Mouse (Mus musculus): ENCODE results near the gene Ckap4. TPM values are rescaled to one million over a fixed set of nuclear protein-coding genes. Genes with fewer than 3 reads are reported as not detected.

Ckap4 gene
- polyA plus RNA-seq, 1 experiment: 58.8 TPM

- H3K27me3 ChIP-seq (ENCODE audit: control insufficient read depth, insufficient read depth, insufficient read length): no peaks in the 10 kb centered on the region
- H3ac ChIP-seq (ENCODE audit: control insufficient read depth, insufficient read length): no peak overlapping the region
- no peak for TF ChIP-seq POLR2A (IDR thresholded peaks at IDR 0.05; ENCODE audit: insufficient read length, low read depth)
- TF ChIP-seq TCF12 (IDR thresholded peaks at IDR 0.05; ENCODE audit: insufficient read depth, poor library complexity, severe bottlenecking): no peak
- TF ChIP-seq MYOD1 (IDR thresholded peaks at IDR 0.05; ENCODE audit: control insufficient read depth in 1 of 3, insufficient read length in 2 of 3, low read depth in 2 of 3): no peak
- no peak for TF ChIP-seq MAX (IDR thresholded peaks at IDR 0.05; ENCODE audit: low read depth)
- TF ChIP-seq CEBPB (IDR thresholded peaks at IDR 0.05; ENCODE audit: insufficient read depth, poor library complexity, severe bottlenecking): no peak
- TF ChIP-seq SRF (IDR thresholded peaks at IDR 0.05; ENCODE audit: control insufficient read depth, insufficient read length, low read depth): no peak
- TF ChIP-seq MYOG (IDR thresholded peaks at IDR 0.05; ENCODE audit: control insufficient read depth in 1 of 3, insufficient read depth in 1 of 3, insufficient read length in 2 of 3, low read depth in 2 of 3): no peak
- H3K4me3 ChIP-seq: no peak overlapping the region
- no peaks in the 10 kb centered on the region for H3K36me3 ChIP-seq (ENCODE audit: control insufficient read depth, insufficient read depth)
- H3K79me2 ChIP-seq (ENCODE audit: control insufficient read depth, insufficient read depth): no peaks in the 10 kb centered on the region
- no peak overlapping the region for H3K4me2 ChIP-seq (ENCODE audit: low read depth)
Measured at GRCm38 (mm10) chr10:84552477-84552876, 18.6 kb upstream of the Ckap4 start.

DNA sequence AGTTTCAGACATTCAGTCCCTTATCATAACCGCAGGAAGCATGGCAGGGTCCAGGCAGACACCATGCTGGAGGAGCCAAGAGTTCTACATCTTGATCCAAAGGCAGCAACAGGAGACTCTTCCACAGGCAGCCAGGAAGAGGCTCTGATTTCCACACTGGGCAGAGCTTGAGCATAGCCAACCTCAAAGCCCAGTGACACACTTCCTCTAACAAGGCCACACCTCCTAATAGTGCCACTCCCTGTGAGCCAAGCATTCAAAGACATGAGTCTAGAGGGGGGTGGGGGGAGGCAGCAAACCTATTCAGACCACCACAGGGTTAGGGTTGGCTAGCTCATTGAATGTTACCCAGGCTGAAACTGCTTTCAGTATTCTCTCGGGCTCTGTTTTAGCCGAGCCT lies 18.0 kb upstream of the Ckap4 start:
- Histone ChIP-seq H3K79me2 (ENCODE audit: control insufficient read depth, insufficient read depth) (no peaks in the 10 kb centered on the region), H3K36me3 (ENCODE audit: control insufficient read depth, insufficient read depth) (no peaks in the 10 kb centered on the region), H3K4me2 (ENCODE audit: low read depth) (no peak overlapping the region), H3ac (ENCODE audit: control insufficient read depth, insufficient read length) (no peak overlapping the region), H3K27me3 (ENCODE audit: control insufficient read depth, insufficient read depth, insufficient read length) (no peaks in the 10 kb centered on the region), H3K4me3 (no peak overlapping the region)
- TF ChIP-seq MYOG (IDR thresholded peaks at IDR 0.05; ENCODE audit: control insufficient read depth in 1 of 3, insufficient read depth in 1 of 3, insufficient read length in 2 of 3, low read depth in 2 of 3) (no peak), MAX (IDR thresholded peaks at IDR 0.05; ENCODE audit: low read depth) (no peak), TCF12 (IDR thresholded peaks at IDR 0.05; ENCODE audit: insufficient read depth, poor library complexity, severe bottlenecking) (no peak), E2F4 (IDR thresholded peaks at IDR 0.05; ENCODE audit: insufficient read depth) (no peak), CEBPB (IDR thresholded peaks at IDR 0.05; ENCODE audit: insufficient read depth, poor library complexity, severe bottlenecking) (no peak), SRF (IDR thresholded peaks at IDR 0.05; ENCODE audit: control insufficient read depth, insufficient read length, low read depth) (no peak), POLR2AphosphoS2 (IDR thresholded peaks at IDR 0.05; ENCODE audit: insufficient read length, low read depth) (no peak), POLR2A (IDR thresholded peaks at IDR 0.05; ENCODE audit: insufficient read length, low read depth) (no peak), REST (IDR thresholded peaks at IDR 0.05; ENCODE audit: insufficient read depth, insufficient read length) (no peak), MYOD1 (IDR thresholded peaks at IDR 0.05; ENCODE audit: control insufficient read depth in 1 of 3, insufficient read length in 2 of 3, low read depth in 2 of 3) (no peak), TCF3 (IDR thresholded peaks at IDR 0.05; ENCODE audit: insufficient read length, low read depth) (no peak), USF1 (IDR thresholded peaks at IDR 0.05; ENCODE audit: low read depth) (no peak)

DNA sequence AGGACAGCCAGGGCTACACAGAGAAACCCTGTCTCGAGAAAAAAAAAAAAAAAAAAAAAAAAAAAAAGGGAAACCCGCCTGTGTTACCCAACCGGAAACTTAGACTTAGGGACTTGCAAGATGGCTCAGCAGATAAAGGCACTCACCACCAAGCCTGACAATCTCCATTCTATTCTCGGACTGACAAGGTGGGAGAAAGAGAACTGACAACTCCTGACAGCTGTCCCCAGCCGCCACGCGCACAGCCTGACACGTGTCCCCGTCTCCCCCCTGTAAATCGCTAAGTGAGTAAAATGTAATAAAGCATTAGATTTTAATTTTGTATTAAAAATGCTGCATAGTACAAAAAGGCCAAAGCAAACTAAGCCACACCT lies 16.0 kb upstream of the Ckap4 start:
- TF ChIP-seq TCF12 (IDR thresholded peaks at IDR 0.05; ENCODE audit: insufficient read depth, poor library complexity, severe bottlenecking) (no peak), MYOD1 (IDR thresholded peaks at IDR 0.05; ENCODE audit: control insufficient read depth in 1 of 3, insufficient read length in 2 of 3, low read depth in 2 of 3) (peak in 2 of 3 experiments; percentile 11 to 69)
- Histone ChIP-seq H3ac (ENCODE audit: control insufficient read depth, insufficient read length) (no peak overlapping the region), H3K79me2 (ENCODE audit: control insufficient read depth, insufficient read depth) (no peaks in the 10 kb centered on the region), H3K4me3 (no peak overlapping the region), H3K27me3 (ENCODE audit: control insufficient read depth, insufficient read depth, insufficient read length) (no peaks in the 10 kb centered on the region), H3K36me3 (ENCODE audit: control insufficient read depth, insufficient read depth) (no peaks in the 10 kb centered on the region), H3K4me2 (ENCODE audit: low read depth) (no peak overlapping the region)

GRCm38 (mm10) chr10:84549146-84549919 lies 15.5 kb upstream of the Ckap4 start:
- H3K27me3 ChIP-seq (ENCODE audit: control insufficient read depth, insufficient read depth, insufficient read length): no peaks in the 10 kb centered on the region
- H3K79me2 ChIP-seq (ENCODE audit: control insufficient read depth, insufficient read depth): no peaks in the 10 kb centered on the region
- H3K4me2 ChIP-seq (ENCODE audit: low read depth): no peak overlapping the region
- no peak overlapping the region for H3ac ChIP-seq (ENCODE audit: control insufficient read depth, insufficient read length)
- H3K4me3 ChIP-seq: no peak overlapping the region
- H3K36me3 ChIP-seq (ENCODE audit: control insufficient read depth, insufficient read depth): no peaks in the 10 kb centered on the region
- no peak for TF ChIP-seq SRF (IDR thresholded peaks at IDR 0.05; ENCODE audit: control insufficient read depth, insufficient read length, low read depth)
- TF ChIP-seq POLR2AphosphoS2 (IDR thresholded peaks at IDR 0.05; ENCODE audit: insufficient read length, low read depth): no peak
- TF ChIP-seq MYOG (IDR thresholded peaks at IDR 0.05; ENCODE audit: control insufficient read depth in 1 of 3, insufficient read depth in 1 of 3, insufficient read length in 2 of 3, low read depth in 2 of 3): peak in 1 of 3 experiments; percentile 22

DNA sequence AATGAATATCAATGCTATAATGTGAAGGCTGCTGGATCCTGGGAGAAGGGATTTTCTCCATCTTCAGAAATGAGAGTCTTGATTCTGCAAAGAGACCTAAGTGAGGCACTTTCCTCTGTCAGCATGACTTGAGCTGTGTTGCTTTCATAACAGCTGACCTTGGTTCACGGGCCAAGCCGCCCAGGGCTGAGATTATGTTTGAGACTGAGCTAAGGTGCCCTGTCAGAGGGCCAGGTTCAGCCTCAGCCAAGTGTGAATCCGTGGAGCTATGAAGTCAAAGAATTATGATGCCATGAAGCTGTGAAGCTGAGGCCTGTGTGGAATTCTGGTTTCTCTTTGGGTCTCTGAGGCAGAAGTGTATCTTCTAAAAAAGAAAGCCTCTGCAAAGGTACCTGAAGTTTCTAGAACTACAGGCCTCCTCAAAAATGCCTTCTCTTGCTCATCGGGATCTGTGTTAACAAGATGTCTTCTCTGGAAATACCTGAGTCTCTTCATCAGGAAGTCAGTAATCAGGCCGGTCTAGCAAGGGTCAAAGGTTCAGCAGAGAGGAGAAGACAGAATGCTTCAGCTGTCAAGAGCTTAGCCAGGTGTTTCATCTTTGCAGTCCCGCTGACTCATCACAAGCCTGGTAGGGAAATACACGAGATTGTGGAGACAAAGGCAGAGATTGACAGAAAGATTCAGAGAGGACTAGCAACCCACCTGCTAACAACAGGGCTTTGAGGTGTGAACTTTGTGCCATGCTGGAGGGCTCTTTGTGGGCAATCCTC lies 11.2 kb upstream of the Ckap4 start:
- no peak overlapping the region for H3K4me2 ChIP-seq (ENCODE audit: low read depth)

More for the DNA sequence above, 11.2 kb upstream of the Ckap4 start:
- H3K36me3 ChIP-seq (ENCODE audit: control insufficient read depth, insufficient read depth): no peaks in the 10 kb centered on the region
- H3K27me3 ChIP-seq (ENCODE audit: control insufficient read depth, insufficient read depth, insufficient read length): no peaks in the 10 kb centered on the region
- H3K4me3 ChIP-seq: no peak overlapping the region
- no peak for TF ChIP-seq MAX (IDR thresholded peaks at IDR 0.05; ENCODE audit: low read depth)
- peak in 1 of 3 experiments; percentile 32 for TF ChIP-seq MYOD1 (IDR thresholded peaks at IDR 0.05; ENCODE audit: control insufficient read depth in 1 of 3, insufficient read length in 2 of 3, low read depth in 2 of 3)
- H3K79me2 ChIP-seq (ENCODE audit: control insufficient read depth, insufficient read depth): no peaks in the 10 kb centered on the region
- H3ac ChIP-seq (ENCODE audit: control insufficient read depth, insufficient read length): no peak overlapping the region

All from myocyte (in vitro differentiated cells).